Mouse (Mus musculus): ENCODE measurements around the gene Gpx6. TPM values are rescaled to one million over a fixed set of nuclear protein-coding genes. Genes with fewer than 3 reads are reported as not detected.
A peak's percentile ranks its signal among the peaks of the same experiment; 100 is the strongest.

The Gpx6 gene
- polyA plus RNA-seq (2012; rRNA removed) (0.02 TPM in 1 of 2 replicates, not detected in the other), polyA plus RNA-seq (2014; fragmentation: Nextera tagmentation; extraction: Ambion mirVana) (not detected in 2 replicates)

DNA sequence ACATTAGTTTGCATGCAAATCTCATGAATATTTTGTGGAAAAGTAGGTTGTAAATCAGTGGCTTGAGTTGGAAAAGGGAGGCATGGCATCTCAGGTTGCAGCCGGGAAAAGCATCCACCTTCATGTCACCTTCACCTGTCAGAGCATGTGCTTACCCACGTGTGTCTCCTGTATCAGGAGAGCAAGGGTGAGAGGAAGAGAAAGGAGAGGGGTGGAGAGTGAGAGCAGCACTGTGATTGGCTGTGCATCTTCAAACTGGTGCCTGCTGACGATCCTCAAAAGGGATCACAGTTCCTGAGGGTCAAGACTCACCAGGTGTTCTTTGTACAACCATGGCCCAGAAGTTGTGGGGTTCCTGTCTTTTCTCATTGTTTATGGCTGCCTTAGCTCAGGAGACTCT lies at the start of gene Gpx6:
Gene Gpx6 (plus strand): TSS at position 200 of the 400 bp plus-strand sequence.
- no peaks in the 10 kb centered on the region for H3K4me1 ChIP-seq (replicated peaks; ENCODE audit: control insufficient read depth in 2 of 2, insufficient read depth in 2 of 2, low read length in 1 of 2)
- DNase-seq (ENCODE audit: low read depth in 3 of 3, low spot score in 3 of 3) (no peak), ATAC-seq (ENCODE audit: insufficient read depth) (no peak)
- no peak within 1 kb of the TSS for H3K27ac ChIP-seq
- H3K4me2 ChIP-seq (ENCODE audit: low read depth): no peak within 1 kb of the TSS
- H3K27me3 ChIP-seq (ENCODE audit: control insufficient read depth, insufficient read depth, low read length): no peaks in the 10 kb centered on the region
- H3K9me3 ChIP-seq (ENCODE audit: control insufficient read depth, low read length): no peaks in the 10 kb centered on the region
- H3K36me3 ChIP-seq (replicated peaks; ENCODE audit: control insufficient read depth, insufficient read depth, low read depth): no peaks in the 10 kb centered on the region
- TF ChIP-seq CTCF (IDR thresholded peaks at IDR 0.05; ENCODE audit: low read depth) (no peak), EP300 (IDR thresholded peaks at IDR 0.05; ENCODE audit: low read depth) (no peak)
- 19% methylated on average over 3 of the region's 3 CpGs for WGBS (ENCODE audit: insufficient replicate concordance)
- no peak within 1 kb of the TSS for H3K9ac ChIP-seq (replicated peaks)
- H3K4me3 ChIP-seq (ENCODE audit: insufficient read depth in 1 of 2, low read depth in 2 of 2, low read length in 2 of 2): no peak within 1 kb of the TSS

DNA sequence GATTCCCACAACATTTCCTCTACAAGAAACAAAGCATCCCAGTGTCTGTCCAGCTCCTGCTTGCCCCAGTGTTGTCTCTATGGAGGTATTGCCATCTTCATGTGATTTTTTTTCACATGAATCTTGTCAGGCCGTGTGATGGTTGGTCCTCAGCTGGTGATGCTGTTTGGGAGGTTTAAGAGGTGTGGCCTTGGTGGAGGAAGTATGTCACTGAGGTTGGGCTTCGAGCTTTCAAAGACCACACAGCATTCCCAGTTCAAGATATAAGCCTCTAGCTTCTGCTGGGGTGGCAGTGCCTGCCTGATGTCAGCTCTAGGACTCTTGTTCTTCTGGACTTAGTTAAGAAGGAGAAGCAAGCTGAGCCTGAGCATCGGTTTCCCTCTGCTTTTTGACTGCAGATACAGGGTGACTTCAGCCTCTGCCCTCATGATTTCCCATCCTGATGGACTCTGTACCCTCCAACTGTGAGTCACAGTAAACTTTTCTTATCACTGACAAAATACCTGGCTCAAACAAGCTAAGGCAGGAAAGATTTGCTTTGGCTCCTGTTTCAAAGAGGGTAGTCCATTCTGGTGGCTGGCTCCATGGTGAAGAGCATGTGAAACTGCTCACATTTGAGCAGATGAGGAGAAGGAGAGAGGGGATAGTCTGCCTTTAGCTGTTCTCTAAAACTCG lies 49.0 kb upstream of the Gpx6 start:
- no peak for DNase-seq (ENCODE audit: low read depth in 3 of 3, low spot score in 3 of 3)
- H3K4me3 ChIP-seq (ENCODE audit: insufficient read depth in 1 of 2, low read depth in 2 of 2, low read length in 2 of 2): no peak overlapping the region; a peak in 1 of 4 replicates
- 0 out of 2 replicates have a peak, but pooled peaks have one; percentile 25 for ATAC-seq (ENCODE audit: insufficient read depth)
- H3K9me3 ChIP-seq (ENCODE audit: control insufficient read depth, low read length): no peaks in the 10 kb centered on the region
- H3K4me1 ChIP-seq (replicated peaks; ENCODE audit: control insufficient read depth in 2 of 2, insufficient read depth in 2 of 2, low read length in 1 of 2): peaks cover 0 to 29% of the 10 kb centered on the region in 2 experiments
- no peaks in the 10 kb centered on the region; the same call in 1 of the 2 replicates for H3K27me3 ChIP-seq (ENCODE audit: control insufficient read depth, insufficient read depth, low read length)
- H3K4me2 ChIP-seq (ENCODE audit: low read depth): peak overlapping the region; percentile 68
- no peak overlapping the region for H3K27ac ChIP-seq
- H3K36me3 ChIP-seq (replicated peaks; ENCODE audit: control insufficient read depth, insufficient read depth, low read depth): no peaks in the 10 kb centered on the region
- H3K9ac ChIP-seq (replicated peaks): no peak overlapping the region
- 31% methylated on average over 4 of the region's 4 CpGs for WGBS (ENCODE audit: insufficient replicate concordance)
- TF ChIP-seq CTCF (IDR thresholded peaks at IDR 0.05; ENCODE audit: low read depth) (no peak), EP300 (IDR thresholded peaks at IDR 0.05; ENCODE audit: low read depth) (no peak)

DNA sequence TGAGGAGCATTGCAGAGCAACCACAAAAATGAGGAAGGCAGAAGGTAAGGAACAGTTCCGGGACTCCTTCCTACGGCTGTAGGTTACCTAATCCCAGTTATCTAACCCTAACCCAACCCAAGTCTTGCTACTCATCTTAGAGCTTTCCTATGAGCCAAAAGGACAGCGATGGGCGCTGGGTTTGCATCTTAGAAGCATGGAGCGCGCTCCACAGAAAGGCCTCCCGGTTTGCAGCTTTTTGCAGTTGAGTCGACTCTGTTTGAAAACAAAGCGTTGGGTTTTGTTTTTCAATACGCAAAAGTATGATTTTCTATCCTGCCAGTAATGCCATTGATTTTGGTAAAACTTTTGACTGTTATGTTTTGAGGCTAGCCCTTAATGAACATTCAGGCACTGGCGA lies 48.0 kb upstream of the Gpx6 start:
- WGBS (ENCODE audit: insufficient replicate concordance): under 1% methylated on average over 11 of the region's 11 CpGs
- no peak for TF ChIP-seq EP300 (IDR thresholded peaks at IDR 0.05; ENCODE audit: low read depth)
- no peak for TF ChIP-seq CTCF (IDR thresholded peaks at IDR 0.05; ENCODE audit: low read depth)
- Histone ChIP-seq H3K9me3 (ENCODE audit: control insufficient read depth, low read length) (no peaks in the 10 kb centered on the region), H3K9ac (replicated peaks) (peak overlapping the region; percentile 56), H3K4me2 (ENCODE audit: low read depth) (peak overlapping the region; percentile 68), H3K4me1 (replicated peaks; ENCODE audit: control insufficient read depth in 2 of 2, insufficient read depth in 2 of 2, low read length in 1 of 2) (peaks cover 0 to 24% of the 10 kb centered on the region in 2 experiments), H3K27ac (no peak overlapping the region), H3K27me3 (ENCODE audit: control insufficient read depth, insufficient read depth, low read length) (no peaks in the 10 kb centered on the region), H3K36me3 (replicated peaks; ENCODE audit: control insufficient read depth, insufficient read depth, low read depth) (no peaks in the 10 kb centered on the region), H3K4me3 (ENCODE audit: insufficient read depth in 1 of 2, low read depth in 2 of 2, low read length in 2 of 2) (peak overlapping the region; percentile 55 to 90)
- ATAC-seq (ENCODE audit: insufficient read depth) (no peak), DNase-seq (ENCODE audit: low read depth in 3 of 3, low spot score in 3 of 3) (no peak)

DNA sequence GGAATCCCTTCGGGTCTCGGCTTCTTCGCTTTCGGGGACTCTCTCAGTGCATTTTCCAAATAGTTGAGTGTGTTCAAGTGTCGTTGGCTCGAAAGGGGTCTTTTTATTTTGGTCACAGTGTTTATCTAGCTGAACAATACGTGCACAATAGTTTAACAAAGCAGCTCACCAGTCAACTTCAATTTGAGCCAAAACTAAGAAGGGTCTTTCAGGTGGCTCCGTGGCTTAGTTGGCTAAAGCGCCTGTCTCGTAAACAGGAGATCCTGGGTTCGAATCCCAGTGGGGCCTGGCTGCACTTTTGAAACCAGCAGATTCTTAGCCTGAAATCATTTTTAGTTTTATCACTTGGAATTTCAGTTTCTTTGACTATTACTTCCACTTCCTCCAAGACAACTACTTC lies 47.6 kb upstream of the Gpx6 start:
- WGBS (ENCODE audit: insufficient replicate concordance): under 1% methylated on average over 11 of the region's 11 CpGs
- peak in 1 of 3 experiments; percentile 58 for DNase-seq (ENCODE audit: low read depth in 3 of 3, low spot score in 3 of 3)
- Histone ChIP-seq H3K27me3 (ENCODE audit: control insufficient read depth, insufficient read depth, low read length) (no peaks in the 10 kb centered on the region), H3K27ac (no peak overlapping the region), H3K4me3 (ENCODE audit: insufficient read depth in 1 of 2, low read depth in 2 of 2, low read length in 2 of 2) (peak overlapping the region; percentile 55 to 90), H3K9ac (replicated peaks) (peak overlapping the region; percentile 56), H3K4me1 (replicated peaks; ENCODE audit: control insufficient read depth in 2 of 2, insufficient read depth in 2 of 2, low read length in 1 of 2) (peaks cover 0 to 26% of the 10 kb centered on the region in 2 experiments), H3K4me2 (ENCODE audit: low read depth) (peak overlapping the region; percentile 68), H3K9me3 (ENCODE audit: control insufficient read depth, low read length) (no peaks in the 10 kb centered on the region), H3K36me3 (replicated peaks; ENCODE audit: control insufficient read depth, insufficient read depth, low read depth) (no peaks in the 10 kb centered on the region)
- TF ChIP-seq CTCF (IDR thresholded peaks at IDR 0.05; ENCODE audit: low read depth): no peak
- no peak for TF ChIP-seq EP300 (IDR thresholded peaks at IDR 0.05; ENCODE audit: low read depth)
- ATAC-seq (ENCODE audit: insufficient read depth): peak; percentile 27; the same call in 1 of the 2 replicates

DNA sequence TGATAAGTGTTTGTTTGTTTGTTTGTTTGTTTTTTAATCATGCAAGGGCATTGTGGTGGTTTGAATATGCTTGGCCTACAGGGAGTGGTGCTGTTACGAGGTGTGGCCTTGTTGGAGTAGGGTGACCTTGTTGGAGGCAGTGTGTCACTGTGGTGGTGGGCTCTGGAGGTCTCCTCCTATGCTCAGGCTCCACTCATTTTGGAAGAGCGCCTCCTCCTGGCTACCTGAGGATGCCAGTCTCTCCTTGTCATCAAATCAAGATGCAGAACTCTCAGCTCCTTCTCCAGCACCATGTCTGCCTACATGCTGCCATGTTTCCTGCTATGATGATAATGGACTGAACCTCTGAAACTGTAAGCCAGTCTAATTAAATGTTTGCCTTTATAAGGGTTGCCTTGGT lies 46.2 kb upstream of the Gpx6 start:
- Histone ChIP-seq H3K4me3 (ENCODE audit: insufficient read depth in 1 of 2, low read depth in 2 of 2, low read length in 2 of 2) (no peak overlapping the region), H3K27ac (no peak overlapping the region), H3K9ac (replicated peaks) (no peak overlapping the region), H3K9me3 (ENCODE audit: control insufficient read depth, low read length) (no peaks in the 10 kb centered on the region), H3K4me1 (replicated peaks; ENCODE audit: control insufficient read depth in 2 of 2, insufficient read depth in 2 of 2, low read length in 1 of 2) (peaks cover 0 to 24% of the 10 kb centered on the region in 2 experiments; a peak in 3 of 4 replicates), H3K36me3 (replicated peaks; ENCODE audit: control insufficient read depth, insufficient read depth, low read depth) (no peaks in the 10 kb centered on the region), H3K27me3 (ENCODE audit: control insufficient read depth, insufficient read depth, low read length) (no peaks in the 10 kb centered on the region), H3K4me2 (ENCODE audit: low read depth) (no peak overlapping the region)
- DNase-seq (ENCODE audit: low read depth in 3 of 3, low spot score in 3 of 3) (no peak), ATAC-seq (ENCODE audit: insufficient read depth) (no peak)
- TF ChIP-seq EP300 (IDR thresholded peaks at IDR 0.05; ENCODE audit: low read depth) (no peak), CTCF (IDR thresholded peaks at IDR 0.05; ENCODE audit: low read depth) (0 out of 2 replicates have a peak, but pooled peaks have one; percentile 14)
- WGBS (ENCODE audit: insufficient replicate concordance): 46% methylated on average over 2 of the region's 2 CpGs
